Mouse (Mus musculus): ENCODE measurements around the gene Vps25. TPM values are rescaled to one million over a fixed set of nuclear protein-coding genes. Genes with fewer than 3 reads are reported as not detected.
A peak's percentile ranks its signal among the peaks of the same experiment; 100 is the strongest.

Gene Vps25
- polyA plus RNA-seq, 1 experiment from 2014 or later, result 92.6 TPM

- H3K27me3 ChIP-seq, result peaks cover 79% of the 10 kb centered on the region
- H3K9ac ChIP-seq, result no peak overlapping the region
- H3K4me1 ChIP-seq, result peaks cover 46% of the 10 kb centered on the region
- no peaks in the 10 kb centered on the region for H3K9me3 ChIP-seq (replicated peaks)
- H3K27ac ChIP-seq, result no peak overlapping the region
- WGBS, result 10% methylated on average over 3 of the region's 3 CpGs
- peaks cover 4% of the 10 kb centered on the region for H3K36me3 ChIP-seq (ENCODE audit: poor library complexity, severe bottlenecking)
- 0 out of 2 replicates have a peak overlapping the region, but pooled peaks have one; percentile 0 for H3K4me3 ChIP-seq
- no peak for ATAC-seq
- no peak overlapping the region for H3K4me2 ChIP-seq
Observed at GRCm38 (mm10) chr11:101263989-101264280, 10.4 kb downstream of the Vps25 start.

GRCm38 (mm10) chr11:101264954-101265471 is 11.5 kb downstream of the Vps25 start:
- Histone ChIP-seq H3K4me2 (peak overlapping the region; percentile 57), H3K4me3 (peak overlapping the region; percentile 35), H3K4me1 (peaks cover 37% of the 10 kb centered on the region), H3K9me3 (replicated peaks) (no peaks in the 10 kb centered on the region), H3K36me3 (ENCODE audit: poor library complexity, severe bottlenecking) (no peaks in the 10 kb centered on the region), H3K9ac (peak overlapping the region; percentile 46), H3K27ac (no peak overlapping the region), H3K27me3 (peaks cover 76% of the 10 kb centered on the region)
- WGBS, result under 1% methylated on average over 31 of the region's 31 CpGs
- ATAC-seq, result no peak

GRCm38 (mm10) chr11:101265906-101266305 is 12.4 kb downstream of the Vps25 start:
- H3K36me3 ChIP-seq (ENCODE audit: poor library complexity, severe bottlenecking), result no peaks in the 10 kb centered on the region
- peaks cover 28% of the 10 kb centered on the region for H3K4me1 ChIP-seq
- H3K4me3 ChIP-seq, result no peak overlapping the region
- 10% methylated on average over 6 of the region's 6 CpGs for WGBS
- H3K9ac ChIP-seq, result no peak overlapping the region
- no peak overlapping the region for H3K27ac ChIP-seq
- no peak overlapping the region for H3K4me2 ChIP-seq
- H3K9me3 ChIP-seq (replicated peaks), result no peaks in the 10 kb centered on the region
- no peak for ATAC-seq
- peaks cover 70% of the 10 kb centered on the region for H3K27me3 ChIP-seq

GRCm38 (mm10) chr11:101269577-101270116 is 16.1 kb downstream of the Vps25 start:
- no peak overlapping the region for H3K4me3 ChIP-seq
- no peak overlapping the region for H3K9ac ChIP-seq
- ATAC-seq, result no peak
- H3K9me3 ChIP-seq (replicated peaks), result no peaks in the 10 kb centered on the region
- peaks cover 9% of the 10 kb centered on the region for H3K4me1 ChIP-seq
- H3K4me2 ChIP-seq, result no peak overlapping the region
- H3K27me3 ChIP-seq, result peaks cover 36% of the 10 kb centered on the region
- H3K36me3 ChIP-seq (ENCODE audit: poor library complexity, severe bottlenecking), result no peaks in the 10 kb centered on the region
- 46% methylated on average over 10 of the region's 10 CpGs for WGBS
- H3K27ac ChIP-seq, result no peak overlapping the region

- no peak overlapping the region for H3K4me3 ChIP-seq
- H3K4me2 ChIP-seq, result no peak overlapping the region
- no peak overlapping the region for H3K27ac ChIP-seq
- no peak overlapping the region for H3K9ac ChIP-seq
- 87% methylated on average over 3 of the region's 3 CpGs for WGBS
- no peak for ATAC-seq
- peaks cover 16% of the 10 kb centered on the region for H3K4me1 ChIP-seq
- no peaks in the 10 kb centered on the region for H3K9me3 ChIP-seq (replicated peaks)
- no peaks in the 10 kb centered on the region for H3K36me3 ChIP-seq (ENCODE audit: poor library complexity, severe bottlenecking)
- peaks cover 9% of the 10 kb centered on the region for H3K27me3 ChIP-seq
Observed at GRCm38 (mm10) chr11:101272446-101272845, 18.9 kb downstream of the Vps25 start.

GRCm38 (mm10) chr11:101275309-101275708 is 21.8 kb downstream of the Vps25 start:
- H3K4me3 ChIP-seq, result no peak overlapping the region
- no peak for ATAC-seq
- H3K9ac ChIP-seq, result no peak overlapping the region
- H3K4me2 ChIP-seq, result no peak overlapping the region
- 78% methylated on average over 4 of the region's 4 CpGs for WGBS
- H3K9me3 ChIP-seq (replicated peaks), result no peaks in the 10 kb centered on the region
- H3K27ac ChIP-seq, result no peak overlapping the region
- H3K27me3 ChIP-seq, result peaks cover 2% of the 10 kb centered on the region
- no peaks in the 10 kb centered on the region for H3K36me3 ChIP-seq (ENCODE audit: poor library complexity, severe bottlenecking)
- H3K4me1 ChIP-seq, result peaks cover 30% of the 10 kb centered on the region

GRCm38 (mm10) chr11:101276319-101277070 is 23.0 kb downstream of the Vps25 start:
- H3K9me3 ChIP-seq (replicated peaks), result no peaks in the 10 kb centered on the region
- peak overlapping the region; percentile 3; the same call in 1 of the 2 replicates for H3K4me3 ChIP-seq
- ATAC-seq, result no peak
- H3K4me2 ChIP-seq, result peak overlapping the region; percentile 92
- H3K36me3 ChIP-seq (ENCODE audit: poor library complexity, severe bottlenecking), result no peaks in the 10 kb centered on the region
- H3K9ac ChIP-seq, result peak overlapping the region; percentile 12; the same call in 1 of the 2 replicates
- peaks cover 30% of the 10 kb centered on the region for H3K4me1 ChIP-seq
- WGBS, result 32% methylated on average over 27 of the region's 27 CpGs
- peaks cover 12% of the 10 kb centered on the region for H3K27me3 ChIP-seq
- H3K27ac ChIP-seq, result no peak overlapping the region

- no peak for ATAC-seq
- WGBS, result 81% methylated on average over 12 of the region's 12 CpGs
- peak overlapping the region; percentile 83 for H3K9ac ChIP-seq
- peak overlapping the region; percentile 92 for H3K4me2 ChIP-seq
- H3K36me3 ChIP-seq (ENCODE audit: poor library complexity, severe bottlenecking), result no peaks in the 10 kb centered on the region
- H3K4me3 ChIP-seq, result peak overlapping the region; percentile 75
- peaks cover 30% of the 10 kb centered on the region for H3K4me1 ChIP-seq
- peaks cover 13% of the 10 kb centered on the region for H3K27me3 ChIP-seq
- H3K9me3 ChIP-seq (replicated peaks), result no peaks in the 10 kb centered on the region
- no peak overlapping the region for H3K27ac ChIP-seq
Observed at GRCm38 (mm10) chr11:101277381-101278222, 24.1 kb downstream of the Vps25 start.

GRCm38 (mm10) chr11:101278223-101279192 is 25.0 kb downstream of the Vps25 start, which contains the start of the genes Cntd1 and Coa3:
TSS of gene Cntd1 (plus strand) at chr11:101279012.
TSS of gene Coa3 (minus strand) at chr11:101279114.
- ATAC-seq, result peak; percentile 98
- peaks cover 13% of the 10 kb centered on the region for H3K27me3 ChIP-seq
- peaks cover 34% of the 10 kb centered on the region for H3K4me1 ChIP-seq
- no peaks in the 10 kb centered on the region for H3K36me3 ChIP-seq (ENCODE audit: poor library complexity, severe bottlenecking)
- peak within 1 kb of the TSS; percentile 83 for H3K9ac ChIP-seq
- peak within 1 kb of the TSS; percentile 75 for H3K4me3 ChIP-seq
- H3K9me3 ChIP-seq (replicated peaks), result no peaks in the 10 kb centered on the region
- 10% methylated on average over 45 of the region's 45 CpGs for WGBS
- no peak within 1 kb of the TSS; the same call in 1 of the 2 replicates for H3K27ac ChIP-seq
- H3K4me2 ChIP-seq, result peak within 1 kb of the TSS; percentile 92

- H3K27ac ChIP-seq, result no peak overlapping the region
- H3K9ac ChIP-seq, result no peak overlapping the region
- peak; percentile 55 for ATAC-seq
- no peaks in the 10 kb centered on the region for H3K36me3 ChIP-seq (ENCODE audit: poor library complexity, severe bottlenecking)
- H3K4me2 ChIP-seq, result peak overlapping the region; percentile 92
- H3K27me3 ChIP-seq, result peaks cover 13% of the 10 kb centered on the region
- H3K4me3 ChIP-seq, result peak overlapping the region; percentile 75
- H3K4me1 ChIP-seq, result peaks cover 34% of the 10 kb centered on the region
- no peaks in the 10 kb centered on the region for H3K9me3 ChIP-seq (replicated peaks)
- 62% methylated on average over 14 of the region's 14 CpGs for WGBS
Observed at GRCm38 (mm10) chr11:101279193-101279569, 25.7 kb downstream of the Vps25 start.

GRCm38 (mm10) chr11:101280837-101281236 is 27.3 kb downstream of the Vps25 start:
- H3K9ac ChIP-seq, result no peak overlapping the region
- no peak for ATAC-seq

More at GRCm38 (mm10) chr11:101280837-101281236, 27.3 kb downstream of the Vps25 start:
- no peaks in the 10 kb centered on the region for H3K36me3 ChIP-seq (ENCODE audit: poor library complexity, severe bottlenecking)
- WGBS, result 53% methylated on average over 7 of the region's 7 CpGs
- H3K27ac ChIP-seq, result no peak overlapping the region
- H3K4me1 ChIP-seq, result peaks cover 34% of the 10 kb centered on the region
- H3K4me2 ChIP-seq, result no peak overlapping the region
- peaks cover 13% of the 10 kb centered on the region for H3K27me3 ChIP-seq
- no peaks in the 10 kb centered on the region for H3K9me3 ChIP-seq (replicated peaks)
- H3K4me3 ChIP-seq, result no peak overlapping the region
